Mouse (Mus musculus): ENCODE measurements around the gene Plekhg6. TPM values are rescaled to one million over a fixed set of nuclear protein-coding genes. Genes with fewer than 3 reads are reported as not detected.

Gene Plekhg6
- polyA plus RNA-seq, 1 experiment: 0.39 TPM

DNA sequence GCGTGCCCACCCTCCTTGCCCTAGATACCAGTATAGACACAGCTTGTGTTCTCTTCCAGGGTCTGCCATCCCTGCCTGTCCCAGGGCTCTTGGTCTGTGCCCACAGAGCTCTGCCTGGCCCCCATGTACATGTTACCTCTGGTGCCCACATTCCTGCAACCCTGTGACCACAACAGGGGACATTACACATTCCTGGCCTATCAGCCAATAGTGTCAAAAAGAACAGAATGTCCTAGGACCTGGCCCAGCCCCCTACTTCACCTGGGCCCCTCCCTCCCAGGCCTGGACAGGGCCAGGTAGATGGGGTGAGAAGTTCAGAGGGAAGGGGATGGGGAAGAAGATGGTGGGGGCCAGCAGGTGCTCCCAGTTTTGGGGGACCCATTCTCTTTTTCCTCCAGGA lies 60.3 kb downstream of the Plekhg6 start, which contains the start of gene Scnn1a:
TSS of gene Scnn1a (plus strand) at position 337 of the 400 bp plus-strand sequence.
- TF ChIP-seq FLI1 (IDR thresholded peaks at IDR 0.05; ENCODE audit: low read length): no peak
- no peak for TF ChIP-seq GATA1 (IDR thresholded peaks at IDR 0.05; ENCODE audit: borderline replicate concordance, low read length)
- Histone ChIP-seq H3K4me3 (replicated peaks) (peak within 1 kb of the TSS; percentile 40), H3K27me3 (replicated peaks) (peaks cover 81% of the 10 kb centered on the region), H3K4me1 (peaks cover 13% of the 10 kb centered on the region), H3K9me3 (no peaks in the 10 kb centered on the region), H3K36me3 (replicated peaks; ENCODE audit: low read length) (no peaks in the 10 kb centered on the region)

DNA sequence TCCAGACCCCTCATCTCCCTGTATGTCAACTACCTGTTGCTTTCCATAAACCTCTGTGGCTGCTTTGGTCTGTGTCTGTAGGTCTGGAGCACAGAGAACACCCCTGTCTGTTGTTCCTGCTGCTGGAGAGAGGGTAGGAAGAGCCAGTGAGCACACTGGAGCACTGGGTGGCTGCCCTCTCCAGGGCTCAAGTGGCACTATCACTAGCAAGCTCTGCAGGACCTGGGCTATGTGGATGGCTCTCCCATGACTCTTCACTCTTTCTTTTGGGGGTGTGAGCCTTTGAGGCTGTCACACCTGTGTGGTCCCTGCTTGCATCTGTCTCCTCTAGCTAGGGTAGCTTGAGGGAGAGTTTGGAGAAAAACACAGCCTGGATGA lies 60.7 kb downstream of the Plekhg6 start:
- no peak for TF ChIP-seq FLI1 (IDR thresholded peaks at IDR 0.05; ENCODE audit: low read length)
- no peak for TF ChIP-seq GATA1 (IDR thresholded peaks at IDR 0.05; ENCODE audit: borderline replicate concordance, low read length)
- peaks cover 79% of the 10 kb centered on the region for H3K27me3 ChIP-seq (replicated peaks)
- peaks cover 9% of the 10 kb centered on the region for H3K4me1 ChIP-seq
- no peak overlapping the region for H3K4me3 ChIP-seq (replicated peaks)
- no peaks in the 10 kb centered on the region for H3K36me3 ChIP-seq (replicated peaks; ENCODE audit: low read length)
- H3K9me3 ChIP-seq: no peaks in the 10 kb centered on the region

DNA sequence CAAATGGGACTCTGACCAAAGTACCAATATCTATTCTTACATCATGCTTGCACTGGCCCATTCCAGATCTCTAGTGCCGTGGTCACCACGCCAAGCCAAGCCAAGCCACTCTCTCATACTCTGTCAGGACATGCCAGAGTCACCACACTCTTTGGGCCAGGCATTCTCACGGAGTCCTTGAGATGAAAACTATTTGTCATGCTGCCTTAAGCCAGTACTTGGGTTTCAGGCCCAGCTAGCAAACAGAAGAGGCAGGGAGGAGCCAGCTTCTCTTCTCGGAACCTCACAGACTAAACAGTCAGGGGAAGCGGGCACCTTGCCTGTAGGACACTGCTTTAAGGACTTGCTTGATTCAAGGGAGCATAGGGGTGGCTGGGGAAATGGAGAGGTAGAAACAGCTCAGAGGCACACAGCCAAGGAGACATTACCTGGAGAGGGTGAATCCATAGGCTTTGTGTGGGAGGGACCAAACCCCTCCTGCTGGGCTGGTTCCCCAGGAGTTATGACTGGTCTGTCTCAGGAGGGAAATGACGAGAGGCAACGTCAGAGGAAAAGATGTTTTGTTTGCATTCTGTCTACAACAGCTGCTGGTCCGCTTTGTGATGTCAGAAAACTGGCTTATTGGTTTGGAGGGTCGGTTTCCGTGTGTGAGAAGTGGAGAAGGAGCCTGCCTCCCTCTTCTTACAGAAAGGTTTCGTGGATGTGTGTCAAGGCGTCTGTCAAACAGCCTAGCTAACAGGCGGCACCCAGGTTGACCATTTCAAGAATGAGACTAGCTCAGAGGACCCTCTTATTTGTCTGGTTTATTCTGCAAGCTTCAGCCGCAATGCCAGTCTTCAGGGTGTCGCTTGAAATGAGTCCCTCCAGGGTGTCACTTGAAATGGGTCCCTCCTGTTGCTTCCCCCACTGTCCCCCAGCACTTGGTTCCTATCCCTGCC lies 61.3 kb downstream of the Plekhg6 start:
- H3K27me3 ChIP-seq (replicated peaks): peaks cover 81% of the 10 kb centered on the region
- no peak for TF ChIP-seq GATA1 (IDR thresholded peaks at IDR 0.05; ENCODE audit: borderline replicate concordance, low read length)
- TF ChIP-seq FLI1 (IDR thresholded peaks at IDR 0.05; ENCODE audit: low read length): no peak
- H3K4me3 ChIP-seq (replicated peaks): no peak overlapping the region
- no peaks in the 10 kb centered on the region for H3K36me3 ChIP-seq (replicated peaks; ENCODE audit: low read length)
- no peaks in the 10 kb centered on the region for H3K9me3 ChIP-seq
- H3K4me1 ChIP-seq: peaks cover 9% of the 10 kb centered on the region

- Histone ChIP-seq H3K27me3 (replicated peaks) (peaks cover 79% of the 10 kb centered on the region), H3K9me3 (no peaks in the 10 kb centered on the region), H3K4me1 (peaks cover 30% of the 10 kb centered on the region), H3K36me3 (replicated peaks; ENCODE audit: low read length) (peaks cover 8% of the 10 kb centered on the region), H3K4me3 (replicated peaks) (no peak overlapping the region)
- no peak for TF ChIP-seq FLI1 (IDR thresholded peaks at IDR 0.05; ENCODE audit: low read length)
- TF ChIP-seq GATA1 (IDR thresholded peaks at IDR 0.05; ENCODE audit: borderline replicate concordance, low read length): no peak
These were observed 63.5 kb downstream of the Plekhg6 start for GRCm38 (mm10) chr6:125317077-125317476.

DNA sequence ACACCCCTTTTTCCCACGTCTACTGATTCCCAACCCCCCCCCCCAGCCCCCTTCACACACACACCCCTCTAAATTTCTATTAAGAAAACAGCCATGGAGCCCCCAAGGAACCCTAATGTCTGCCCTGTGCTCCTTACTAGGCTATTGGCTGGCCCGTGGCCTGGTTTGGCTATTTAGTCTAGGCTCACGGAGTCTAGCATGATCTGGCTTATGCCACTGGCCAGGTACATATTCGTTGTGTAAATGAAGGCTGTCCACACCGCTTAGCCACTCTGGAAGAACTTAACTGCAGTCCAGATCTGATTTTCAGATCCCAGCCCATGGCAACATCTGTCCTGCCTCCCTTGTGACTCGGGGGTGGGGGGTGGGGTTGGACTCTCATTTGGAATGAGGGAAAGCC lies 65.8 kb downstream of the Plekhg6 start:
- peaks cover 55% of the 10 kb centered on the region for H3K27me3 ChIP-seq (replicated peaks)
- H3K4me1 ChIP-seq: peaks cover 25% of the 10 kb centered on the region
- TF ChIP-seq FLI1 (IDR thresholded peaks at IDR 0.05; ENCODE audit: low read length) (no peak), GATA1 (IDR thresholded peaks at IDR 0.05; ENCODE audit: borderline replicate concordance, low read length) (no peak)
- peaks cover 24% of the 10 kb centered on the region for H3K36me3 ChIP-seq (replicated peaks; ENCODE audit: low read length)
- no peaks in the 10 kb centered on the region for H3K9me3 ChIP-seq
- no peak overlapping the region for H3K4me3 ChIP-seq (replicated peaks)

- TF ChIP-seq GATA1 (IDR thresholded peaks at IDR 0.05; ENCODE audit: borderline replicate concordance, low read length): no peak
- no peak for TF ChIP-seq FLI1 (IDR thresholded peaks at IDR 0.05; ENCODE audit: low read length)
- no peaks in the 10 kb centered on the region for H3K9me3 ChIP-seq
- H3K27me3 ChIP-seq (replicated peaks): peaks cover 50% of the 10 kb centered on the region
- H3K4me3 ChIP-seq (replicated peaks): peak overlapping the region; percentile 92
- peaks cover 27% of the 10 kb centered on the region for H3K4me1 ChIP-seq
- peaks cover 29% of the 10 kb centered on the region for H3K36me3 ChIP-seq (replicated peaks; ENCODE audit: low read length)
These were observed 66.4 kb downstream of the Plekhg6 start for GRCm38 (mm10) chr6:125314231-125314563.

DNA sequence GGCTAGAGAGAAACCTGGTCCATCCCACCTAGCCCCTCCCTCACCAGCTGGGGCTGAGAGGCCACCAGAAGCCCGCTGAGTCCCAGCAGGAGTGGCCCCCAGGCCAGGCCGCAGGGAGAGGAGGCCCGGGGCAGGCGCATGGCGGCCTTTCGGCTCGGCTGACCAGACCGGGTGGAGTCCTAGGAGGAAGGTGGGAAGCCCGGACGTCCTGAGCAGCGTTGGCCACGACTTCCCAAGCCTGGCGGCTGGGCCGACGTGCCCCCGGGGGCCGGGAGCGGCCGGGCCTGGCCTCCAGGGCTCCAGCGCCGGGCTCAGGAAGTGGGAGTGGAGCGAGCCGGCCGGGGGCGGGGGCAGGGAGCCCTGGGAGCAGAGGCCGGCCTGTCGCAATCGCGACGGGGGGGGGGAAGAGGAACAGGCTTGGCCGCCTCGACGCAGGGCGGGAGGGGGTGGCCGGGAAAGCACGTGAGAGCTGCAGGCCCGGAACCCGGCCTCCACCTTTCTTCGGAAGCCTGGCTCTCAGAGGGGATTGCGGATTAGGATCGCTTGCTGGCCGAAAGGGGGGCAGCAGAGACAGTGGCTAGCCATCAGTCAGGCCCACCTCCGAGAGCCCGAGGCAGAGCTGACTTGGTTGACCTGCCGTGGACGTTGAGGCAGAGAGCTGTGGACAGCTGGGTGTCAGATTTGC lies 66.9 kb downstream of the Plekhg6 start, which contains the start of gene Ltbr:
TSS of gene Ltbr (minus strand) at position 340 of the 685 bp plus-strand sequence.
- H3K4me1 ChIP-seq: peaks cover 28% of the 10 kb centered on the region
- no peaks in the 10 kb centered on the region for H3K9me3 ChIP-seq
- H3K27me3 ChIP-seq (replicated peaks): peaks cover 45% of the 10 kb centered on the region
- TF ChIP-seq FLI1 (IDR thresholded peaks at IDR 0.05; ENCODE audit: low read length): no peak
- TF ChIP-seq GATA1 (IDR thresholded peaks at IDR 0.05; ENCODE audit: borderline replicate concordance, low read length): no peak
- peaks cover 35% of the 10 kb centered on the region for H3K36me3 ChIP-seq (replicated peaks; ENCODE audit: low read length)
- peak within 1 kb of the TSS; percentile 92 for H3K4me3 ChIP-seq (replicated peaks)

Other genes starting within 250 kb of the Plekhg6 start
- gene Nop2, start 248.9 kb downstream of the Plekhg6 start, polyA plus RNA-seq (2012; ENCODE audit: insufficient read depth, low replicate concordance): 18.4 and 24.5 TPM in 2 replicates
- gene Iffo1, start 235.6 kb downstream of the Plekhg6 start, polyA plus RNA-seq (2012; ENCODE audit: insufficient read depth, low replicate concordance): 20.6 and 36.4 TPM in 2 replicates
- 5,967 and 19,384 TPM in 2 replicates for gene Gapdh, start 214.3 kb downstream of the Plekhg6 start, polyA plus RNA-seq (2012; ENCODE audit: insufficient read depth, low replicate concordance)
- 92.0 and 141 TPM in 2 replicates for gene Ncapd2, start 189.1 kb downstream of the Plekhg6 start, polyA plus RNA-seq (2012; ENCODE audit: insufficient read depth, low replicate concordance)
- gene Mrpl51, start 189.0 kb downstream of the Plekhg6 start, polyA plus RNA-seq (2012; ENCODE audit: insufficient read depth, low replicate concordance): 68.3 and 124 TPM in 2 replicates
- gene Vamp1, start 165.2 kb downstream of the Plekhg6 start, polyA plus RNA-seq (2012; ENCODE audit: insufficient read depth, low replicate concordance): 1.4 and 1.9 TPM in 2 replicates
- gene Tapbpl, start 148.9 kb downstream of the Plekhg6 start, polyA plus RNA-seq (2012; ENCODE audit: insufficient read depth, low replicate concordance): 4.5 and 6.0 TPM in 2 replicates
- 1.3 TPM in 1 of 2 replicates, not detected in the other for gene Cd27, start 143.8 kb downstream of the Plekhg6 start, polyA plus RNA-seq (2012; ENCODE audit: insufficient read depth, low replicate concordance)
- not detected in 2 replicates for gene Tuba3a, start 94.8 kb downstream of the Plekhg6 start, polyA plus RNA-seq (2012; ENCODE audit: insufficient read depth, low replicate concordance)
- gene Ltbr, start 66.9 kb downstream of the Plekhg6 start, polyA plus RNA-seq (2012; ENCODE audit: insufficient read depth, low replicate concordance): 41.9 and 48.8 TPM in 2 replicates
- 0.39 TPM in 1 of 2 replicates, not detected in the other for gene Scnn1a, start 60.1 kb downstream of the Plekhg6 start, polyA plus RNA-seq (2012; ENCODE audit: insufficient read depth, low replicate concordance)
- gene Tnfrsf1a, start 31.4 kb downstream of the Plekhg6 start, polyA plus RNA-seq (2012; ENCODE audit: insufficient read depth, low replicate concordance): 10.1 and 63.6 TPM in 2 replicates
- gene Cd9, start 114.0 kb upstream of the Plekhg6 start, polyA plus RNA-seq (2012; ENCODE audit: insufficient read depth, low replicate concordance): 24.2 and 52.6 TPM in 2 replicates
- 331 and 373 TPM in 2 replicates for gene Vwf, start 166.0 kb upstream of the Plekhg6 start, polyA plus RNA-seq (2012; ENCODE audit: insufficient read depth, low replicate concordance)

Data from megakaryocyte, embryonic 14.5 days (primary cell).